Mouse (Mus musculus) naive thymus-derived CD4-positive, alpha-beta T cell, adult 2 months (primary cell): ENCODE data around the gene Chml.
A peak's percentile ranks its signal among the peaks of the same experiment; 100 is the strongest.

Experiments used
- DNase-seq: peaks from one replicate; pipeline ENCODE4 v3.0.0-alpha.2; 2011; ENCODE audit warnings: low read depth

The Chml gene

GRCm38 (mm10) chr1:175692246-175692996, at the start of gene Chml, which contains the start of gene Opn3:
Gene Chml, minus strand, starts transcription at chr1:175692901.
Gene Opn3, minus strand, starts transcription at chr1:175692776.
- peak; percentile 100 for DNase-seq

GRCm38 (mm10) chr1:175725771-175726170, 33.1 kb upstream of the Chml start:
- no peak for DNase-seq

GRCm38 (mm10) chr1:175716832-175717231, 24.1 kb upstream of the Chml start:
- no peak for DNase-seq

GRCm38 (mm10) chr1:175712338-175712909, 19.7 kb upstream of the Chml start:
- DNase-seq = no peak

- no peak for DNase-seq
Observed at GRCm38 (mm10) chr1:175708013-175708412, 15.3 kb upstream of the Chml start.

- no peak for DNase-seq
Observed at GRCm38 (mm10) chr1:175707599-175707998, 14.9 kb upstream of the Chml start.

- DNase-seq = no peak
Observed at GRCm38 (mm10) chr1:175701145-175701544, 8.4 kb upstream of the Chml start.

- no peak for DNase-seq
Observed at GRCm38 (mm10) chr1:175699796-175700195, 7.1 kb upstream of the Chml start.

GRCm38 (mm10) chr1:175699375-175699774, 6.7 kb upstream of the Chml start:
- DNase-seq = no peak

- DNase-seq = no peak
Observed at GRCm38 (mm10) chr1:175698293-175698692, 5.6 kb upstream of the Chml start, which contains the start of gene Wdr64. Gene Wdr64, plus strand, starts transcription at chr1:175698593.

GRCm38 (mm10) chr1:175693429-175693960, 794 bp upstream of the Chml start:
- DNase-seq = no peak

GRCm38 (mm10) chr1:175692997-175693361, 278 bp upstream of the Chml start:
- DNase-seq = no peak

GRCm38 (mm10) chr1:175691686-175692245, 935 bp downstream of the Chml start:
- no peak for DNase-seq

- no peak for DNase-seq
Observed at GRCm38 (mm10) chr1:175680995-175681394, 11.7 kb downstream of the Chml start.

GRCm38 (mm10) chr1:175677459-175677858, 15.2 kb downstream of the Chml start:
- DNase-seq = no peak

GRCm38 (mm10) chr1:175675116-175675515, 17.6 kb downstream of the Chml start:
- DNase-seq = no peak

GRCm38 (mm10) chr1:175673563-175674325, 19.0 kb downstream of the Chml start:
- DNase-seq = no peak

- peak; percentile 5 for DNase-seq
Observed at GRCm38 (mm10) chr1:175671626-175672025, 21.1 kb downstream of the Chml start.

- DNase-seq = no peak
Observed at GRCm38 (mm10) chr1:175670042-175670441, 22.7 kb downstream of the Chml start.

GRCm38 (mm10) chr1:175669456-175669855, 23.2 kb downstream of the Chml start:
- DNase-seq = no peak

- DNase-seq = peak; percentile 56
Observed at GRCm38 (mm10) chr1:175668666-175669405, 23.9 kb downstream of the Chml start.

GRCm38 (mm10) chr1:175659900-175660299, 32.8 kb downstream of the Chml start:
- DNase-seq = no peak
